Mouse (Mus musculus) layer of hippocampus, adult 8-10 months (tissue): ENCODE data around the gene Mindy2. TPM values are rescaled to one million over a fixed set of nuclear protein-coding genes. Genes with fewer than 3 reads are reported as not detected.
A peak's percentile ranks its signal among the peaks of the same experiment; 100 is the strongest.

ENCODE experiments used
- DNase-seq, 2 experiments: peaks; one replicate each; pipeline ENCODE4 v3.0.0; 2022; ENCODE audit warnings: low spot score in 2 of 2
- total RNA-seq, 4 experiments: library from RNA; stranded (reverse); gene quantifications; 2 replicates each; pipeline ENCODE4 v1.2.4; 2022

Gene Mindy2
- total RNA-seq: 10 to 100 TPM; 35.4 to 38.5 (median 35.6) TPM

DNA sequence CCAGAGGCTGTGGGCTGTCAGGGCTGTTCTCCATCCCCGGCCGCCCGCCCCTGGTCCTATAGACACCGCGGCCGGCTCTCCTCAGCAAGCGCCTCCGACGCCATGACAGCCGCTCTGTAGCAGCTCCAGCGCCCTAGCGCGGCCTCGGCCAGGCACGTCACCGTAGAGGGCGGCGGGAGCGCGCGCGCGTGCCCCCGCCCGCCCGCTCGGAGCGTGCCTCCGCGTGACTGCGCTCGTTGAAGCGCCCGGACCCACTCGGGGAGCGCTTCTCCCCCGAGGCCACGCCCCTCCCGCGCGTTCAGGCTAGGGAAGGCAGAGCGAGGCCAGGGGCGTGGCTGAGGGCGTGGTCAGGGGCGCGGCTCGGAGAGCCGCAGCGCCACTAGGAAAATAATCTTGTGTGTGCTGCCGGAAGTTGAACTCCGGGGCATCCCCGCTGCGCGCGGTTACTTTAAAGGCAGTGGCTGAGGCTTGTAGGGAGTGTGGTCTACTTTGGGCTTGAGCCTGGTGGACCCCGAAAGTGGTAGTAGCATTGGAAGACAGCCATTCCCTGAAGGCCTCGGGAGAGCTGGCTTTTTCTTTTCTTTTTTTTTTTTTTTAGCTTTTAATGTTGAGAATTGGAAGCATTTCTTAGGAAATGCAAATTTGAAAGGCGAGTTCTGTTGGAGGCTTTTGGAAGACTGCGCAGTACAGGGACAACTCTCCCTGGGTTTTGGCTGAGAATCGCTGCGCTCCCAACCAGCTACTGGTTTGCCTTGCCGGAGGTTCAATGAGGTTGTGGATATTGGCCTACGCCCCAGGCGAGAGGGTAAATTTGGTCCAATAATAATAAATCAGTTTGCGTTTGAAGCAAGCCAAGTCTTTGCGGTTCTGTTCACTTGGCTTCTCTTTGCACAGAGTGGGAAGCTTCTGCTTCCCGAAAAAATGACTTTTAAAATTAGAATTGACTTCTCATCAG, at the start of gene Mindy2:
TSS of gene Mindy2 (minus strand) at position 162 of the 955 bp plus-strand sequence.
- DNase-seq: peak; percentile 93 to 94

DNA sequence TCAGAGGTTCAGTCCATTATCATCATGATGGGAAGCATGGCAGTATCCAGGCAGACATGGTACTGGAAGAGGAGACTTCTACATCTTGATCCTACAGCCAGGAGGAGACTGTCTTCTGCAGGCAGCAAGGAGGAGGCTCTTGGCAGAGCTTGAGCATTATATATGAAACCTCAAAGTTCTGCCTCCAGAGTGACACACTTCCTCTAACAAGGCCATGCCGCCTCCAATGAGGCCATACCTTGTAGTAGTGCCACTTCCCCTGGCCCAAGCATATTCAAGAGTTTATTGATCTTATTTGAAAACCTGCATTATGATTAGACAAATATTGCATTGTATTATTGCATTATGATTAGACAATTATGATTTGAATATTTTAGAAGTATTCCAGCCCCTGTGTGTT, 49.5 kb upstream of the Mindy2 start:
- no peak for DNase-seq

DNA sequence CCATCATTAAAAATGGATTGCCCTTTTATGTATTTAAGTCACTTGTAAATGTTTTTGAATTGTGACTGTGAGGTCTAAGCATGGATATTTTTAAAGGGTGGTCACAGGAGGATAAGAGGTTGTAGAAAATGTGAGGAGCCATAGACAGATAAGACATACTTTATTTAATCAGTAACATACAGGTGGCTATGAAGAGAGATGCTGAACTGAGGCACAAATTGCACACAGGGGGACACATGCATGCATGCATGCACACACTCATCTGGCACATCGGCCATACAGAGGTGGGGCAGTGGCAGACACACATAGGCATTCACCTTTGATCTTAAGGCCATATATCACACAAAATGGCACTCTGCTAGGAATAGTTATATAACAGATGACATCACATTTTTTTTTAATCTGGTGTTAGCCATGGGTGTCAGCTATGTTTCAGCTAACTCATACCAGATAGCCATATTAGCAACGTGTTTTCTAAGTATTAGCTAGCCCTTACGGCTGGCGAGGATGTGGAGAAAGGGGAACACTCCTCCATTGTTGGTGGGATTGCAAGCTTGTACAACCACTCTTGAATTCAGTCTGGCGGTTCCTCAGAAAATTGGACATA, 46.7 kb upstream of the Mindy2 start:
- DNase-seq: no peak

DNA sequence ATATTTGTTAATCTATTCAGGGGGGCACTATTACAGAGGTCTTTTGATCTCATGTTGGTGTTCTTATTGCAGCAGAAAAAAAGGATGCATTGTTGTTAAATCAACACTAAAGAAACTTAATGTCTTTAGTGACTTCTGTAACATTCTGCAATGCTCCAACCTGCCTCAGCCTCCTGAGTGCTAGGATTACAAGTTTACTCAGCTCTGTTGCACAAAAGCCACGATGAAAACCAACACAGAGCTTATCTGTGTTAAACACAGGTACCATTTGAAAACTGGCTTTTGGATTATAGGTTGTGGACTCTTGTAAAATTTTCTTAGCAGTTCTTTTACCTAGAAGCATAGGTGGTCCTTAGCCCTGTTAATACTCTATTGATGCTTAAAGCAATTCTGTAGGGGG, 41.1 kb upstream of the Mindy2 start:
- DNase-seq: no peak

DNA sequence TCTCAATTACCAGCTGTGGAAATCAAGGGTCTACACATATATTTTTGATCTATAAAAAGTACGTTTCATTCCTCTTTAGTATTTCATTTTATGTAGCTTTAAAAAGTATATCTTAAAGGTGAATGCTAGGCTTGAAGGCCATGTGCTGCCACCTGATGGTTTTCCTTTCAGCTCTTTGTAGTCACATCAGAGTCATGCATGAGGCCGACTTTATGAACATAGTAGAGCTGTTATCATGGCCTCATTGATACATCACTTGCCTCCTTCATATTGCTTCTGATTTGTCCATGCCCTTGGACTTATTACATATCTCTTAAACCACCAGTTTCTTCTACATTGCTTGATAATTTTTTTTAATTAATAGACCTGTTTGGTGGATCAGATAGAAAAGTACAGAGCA, 38.7 kb upstream of the Mindy2 start:
- no peak for DNase-seq

DNA sequence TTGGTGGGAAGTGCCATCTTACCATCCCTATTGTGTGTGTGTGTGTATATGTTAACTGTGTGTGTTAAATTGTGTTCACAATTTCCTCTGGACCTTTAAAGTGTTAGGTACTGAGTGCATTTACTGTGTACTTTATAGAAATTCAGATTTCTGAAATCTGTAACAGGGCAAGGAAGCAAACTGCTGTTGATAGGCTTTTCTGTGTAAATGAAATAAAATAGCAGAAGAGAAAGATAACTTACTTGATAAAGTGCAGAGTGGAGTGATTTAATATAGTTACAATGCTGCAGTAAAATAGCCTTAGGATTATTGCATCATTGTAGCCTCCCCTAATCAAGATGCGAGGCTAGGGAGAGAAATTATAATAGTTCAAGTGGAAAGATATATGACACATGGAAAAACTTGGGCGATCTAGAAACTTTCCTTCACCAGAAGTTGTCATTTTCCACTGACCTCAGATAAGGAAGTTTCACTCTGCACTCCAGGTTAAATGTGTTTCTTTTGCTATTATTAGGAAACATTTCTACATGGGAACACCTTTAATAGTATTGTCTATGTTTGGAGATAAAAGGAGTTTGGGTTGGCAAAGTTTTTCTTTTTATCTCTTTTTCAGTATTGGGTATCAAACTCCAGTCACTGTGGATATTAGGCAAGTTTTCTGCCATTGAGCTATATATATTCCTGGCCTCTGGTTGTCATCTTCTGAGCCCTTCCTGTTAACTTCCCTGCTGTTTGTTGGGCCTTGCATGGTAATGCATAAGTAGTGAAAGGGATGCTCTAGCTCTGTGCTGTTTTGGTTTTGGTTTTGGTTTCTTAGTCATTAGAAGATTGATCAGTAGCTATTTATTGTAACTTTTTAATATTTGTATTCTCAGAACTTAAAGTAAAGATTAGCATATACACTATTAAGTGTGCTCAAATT, 35.1 kb upstream of the Mindy2 start:
- DNase-seq: no peak

DNA sequence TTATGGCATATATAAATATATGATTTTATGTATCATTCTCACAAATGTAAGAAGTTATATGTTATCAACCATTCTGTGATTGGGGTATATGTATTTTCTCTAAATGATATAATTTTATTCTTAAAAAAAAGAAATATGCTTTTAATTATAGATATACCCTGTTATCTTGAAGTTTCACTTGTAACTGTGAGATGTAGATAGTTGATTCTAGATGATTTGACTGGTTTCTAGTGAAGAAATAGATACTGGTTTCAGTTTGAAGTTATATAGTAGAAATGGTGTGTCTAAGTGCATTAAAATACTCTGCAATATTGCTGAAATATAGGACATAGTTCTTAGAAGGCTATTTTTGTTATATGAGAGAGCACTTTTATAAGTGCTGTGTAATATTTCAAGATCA, 33.6 kb upstream of the Mindy2 start:
- no peak for DNase-seq

DNA sequence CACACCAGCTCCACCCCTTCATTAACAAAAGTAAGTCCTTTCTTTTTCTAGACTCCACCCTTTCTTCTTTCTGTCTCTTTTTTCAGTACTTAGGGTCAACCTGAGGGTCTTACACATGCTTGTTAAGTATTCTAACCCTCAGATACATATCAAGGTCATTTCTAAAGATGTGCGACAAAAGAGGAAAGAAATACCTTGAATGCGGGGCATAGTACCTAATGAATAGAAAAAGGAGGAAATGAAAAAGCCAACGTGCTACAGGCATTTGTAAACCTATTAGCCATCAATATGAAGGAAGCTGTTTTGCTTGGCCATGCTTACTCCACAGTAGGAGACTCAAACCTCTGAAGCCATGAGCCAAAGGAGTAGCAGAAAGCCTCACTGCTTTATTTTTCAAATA, 33.0 kb upstream of the Mindy2 start:
- no peak for DNase-seq

DNA sequence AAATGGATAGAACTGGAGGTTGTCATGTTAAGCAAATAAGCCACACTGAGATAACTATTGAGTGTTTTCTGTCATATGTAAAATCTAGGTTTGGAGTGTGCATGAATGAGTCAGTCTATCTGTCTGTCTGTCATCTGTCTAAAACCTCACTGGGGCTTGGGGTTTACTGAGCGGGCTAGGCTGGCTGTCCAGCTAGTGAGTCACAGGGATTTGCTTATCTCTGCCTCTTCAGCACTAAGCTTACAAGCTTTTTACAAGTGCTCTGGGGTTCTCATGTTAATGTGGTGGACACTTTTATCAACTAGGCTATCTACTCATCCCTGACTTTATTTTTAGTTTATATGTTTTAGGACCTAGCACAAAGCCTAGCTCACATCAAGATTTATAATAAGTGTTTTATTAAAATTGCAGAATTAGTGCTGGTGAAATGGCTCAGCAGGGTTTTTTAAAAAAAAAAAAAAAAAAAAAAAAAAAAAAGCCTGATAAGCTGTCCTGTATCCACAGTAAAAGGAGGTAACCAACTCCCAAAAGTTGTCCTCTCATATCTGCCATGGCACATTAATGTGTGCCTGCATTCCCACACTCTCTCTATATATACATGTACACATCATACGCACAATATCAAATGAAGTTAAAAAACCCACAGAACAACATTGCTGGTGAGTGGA, 31.5 kb upstream of the Mindy2 start:
- DNase-seq: no peak

DNA sequence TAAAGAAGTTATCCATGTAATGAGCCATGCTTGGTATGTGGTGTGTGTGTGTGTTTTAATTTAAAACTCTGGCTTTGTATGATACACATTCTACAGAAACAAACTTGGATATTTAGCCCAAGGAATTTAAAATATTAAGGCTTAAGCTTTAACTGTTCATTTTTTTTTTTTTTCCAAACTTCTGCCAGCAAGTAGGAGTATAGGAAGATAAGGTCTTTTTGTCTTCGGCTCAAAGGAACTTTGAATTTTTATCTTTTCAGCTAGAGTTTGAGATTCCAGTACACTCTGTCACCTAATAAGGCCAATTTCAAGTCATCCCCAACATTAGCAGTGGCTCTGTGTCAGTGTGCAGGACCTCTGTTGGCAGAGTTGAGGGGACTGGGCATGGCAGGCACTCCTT, 25.2 kb upstream of the Mindy2 start:
- DNase-seq: no peak

DNA sequence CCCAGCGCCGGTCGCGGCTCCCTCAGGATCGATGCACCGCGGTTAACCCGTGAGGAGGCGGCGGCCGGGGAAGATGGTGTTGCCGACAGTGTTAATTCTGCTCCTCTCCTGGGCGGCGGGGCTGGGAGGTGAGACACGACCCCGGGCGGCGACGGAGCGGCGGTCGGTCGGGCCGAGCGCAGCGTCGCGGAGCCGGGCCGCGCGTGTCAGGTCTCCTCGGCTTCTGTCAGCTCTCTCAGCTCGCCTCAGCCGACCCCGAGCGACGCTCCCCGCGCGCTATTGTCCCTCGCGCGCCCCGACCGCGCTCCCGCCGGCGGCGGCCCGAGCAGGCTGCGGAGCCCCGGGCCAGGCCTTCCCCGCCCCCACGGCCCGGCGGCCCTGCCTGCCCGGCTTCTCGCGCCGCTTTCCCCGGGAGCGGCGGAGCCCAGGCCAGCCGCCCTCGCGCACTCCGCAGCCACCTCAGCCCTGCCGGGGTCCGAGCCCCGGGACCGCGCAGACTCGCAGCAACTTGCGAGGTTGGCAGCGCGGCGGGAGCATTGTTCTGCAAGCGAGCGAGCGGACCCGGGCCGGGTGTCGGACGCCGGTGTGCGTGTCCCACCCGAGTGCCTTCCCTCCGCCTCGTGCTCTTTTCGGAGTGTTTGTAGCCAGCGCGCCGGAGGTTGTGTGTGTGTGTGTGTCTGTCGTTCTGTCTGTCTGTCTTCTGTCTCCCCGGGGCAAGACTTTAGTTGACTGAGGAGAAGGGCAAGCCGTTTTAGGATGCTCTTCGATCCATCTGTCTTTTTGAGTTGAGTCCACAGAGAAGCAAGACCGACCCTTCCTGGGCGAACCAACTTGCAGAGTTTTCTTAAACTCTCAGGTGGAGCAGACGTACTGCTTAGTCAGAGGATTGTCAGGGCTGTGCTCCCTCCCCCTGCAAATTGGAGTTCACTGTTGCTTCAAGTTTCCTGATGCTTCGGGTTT, 22.4 kb upstream of the Mindy2 start:
- peak in 1 of 2 experiments; percentile 19 for DNase-seq

DNA sequence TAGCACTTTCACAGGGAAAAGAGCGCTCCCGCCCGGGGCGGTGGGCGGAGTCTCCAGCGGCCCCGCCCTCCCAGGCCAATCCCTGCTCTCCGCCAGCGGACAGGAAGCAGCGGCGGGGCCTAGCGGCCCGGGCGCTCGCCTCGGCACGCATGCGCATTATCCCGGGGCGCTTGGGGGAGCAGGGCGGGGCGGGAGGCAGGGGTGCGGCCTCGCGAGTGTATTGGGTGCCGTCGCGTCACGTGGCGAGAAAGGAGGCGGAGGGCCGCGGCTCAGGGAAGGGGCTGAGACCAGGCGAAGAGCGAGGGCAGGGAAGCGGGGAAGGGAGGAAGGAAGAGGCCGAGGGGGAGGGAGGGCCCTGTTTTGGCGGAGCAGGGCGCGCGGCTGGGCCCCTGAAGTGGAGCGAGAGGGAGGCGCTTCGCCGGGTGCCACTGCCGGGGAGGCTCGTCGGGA, 21.7 kb upstream of the Mindy2 start, which contains the start of gene Adam10:
TSS of gene Adam10 (plus strand) at position 316 of the 450 bp plus-strand sequence.
- peak; percentile 96 to 97 for DNase-seq

DNA sequence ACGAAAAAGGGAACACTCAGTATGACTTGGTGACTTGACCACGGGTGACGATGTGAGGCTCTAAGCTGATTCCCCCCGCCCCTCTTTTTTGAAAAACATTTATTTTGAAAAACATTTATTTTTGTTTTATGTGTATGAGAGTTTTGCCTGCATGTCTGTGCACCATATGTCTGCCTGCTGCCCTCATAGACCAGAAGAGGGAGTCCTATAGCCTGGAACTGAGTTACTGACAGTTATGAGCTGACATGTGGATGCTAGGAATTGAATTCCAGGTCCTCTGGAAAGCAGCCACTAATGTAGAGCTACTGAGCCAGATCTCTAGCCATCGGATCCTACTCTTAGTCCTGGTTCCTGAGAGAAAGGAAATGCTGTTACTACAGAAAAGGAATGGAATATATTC, 19.0 kb upstream of the Mindy2 start:
- DNase-seq: no peak

DNA sequence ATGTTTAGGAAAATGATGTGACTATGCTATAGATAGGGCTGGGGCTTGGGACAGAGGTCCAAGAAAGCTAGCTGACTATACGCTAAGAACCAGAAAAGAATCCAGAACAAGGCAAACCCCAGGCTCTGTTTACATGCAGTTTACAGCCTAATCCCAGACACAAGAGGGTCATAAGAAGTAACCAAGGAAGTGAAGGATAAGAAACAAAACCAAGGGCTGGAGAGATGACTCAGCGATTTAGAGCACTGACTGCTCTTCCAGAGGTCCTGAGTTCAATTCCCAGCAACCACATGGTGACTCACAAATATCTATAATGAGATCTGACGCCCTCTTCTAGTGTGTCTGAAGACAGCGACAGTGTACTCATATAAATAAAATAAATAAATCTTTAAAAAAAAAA, 18.1 kb upstream of the Mindy2 start:
- no peak for DNase-seq

DNA sequence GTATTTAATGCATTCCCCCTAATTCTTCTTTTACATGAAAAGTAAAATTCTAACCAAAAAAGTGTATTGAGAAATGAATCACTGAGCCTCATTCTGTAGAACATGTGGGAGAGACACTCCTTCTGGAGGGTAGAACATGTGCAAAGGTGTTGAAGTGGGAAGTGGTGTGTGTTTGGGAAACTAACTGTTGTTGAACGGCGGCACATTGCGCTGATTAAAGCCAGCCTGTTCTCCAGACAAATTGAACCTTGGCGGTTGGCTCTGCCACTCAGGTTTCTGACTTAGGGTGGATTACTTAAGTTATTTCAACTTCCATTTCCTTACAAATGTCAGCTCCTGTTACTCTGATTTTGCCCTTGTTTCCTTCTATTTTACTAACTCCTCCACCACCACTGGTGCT, 16.7 kb upstream of the Mindy2 start:
- DNase-seq: no peak

DNA sequence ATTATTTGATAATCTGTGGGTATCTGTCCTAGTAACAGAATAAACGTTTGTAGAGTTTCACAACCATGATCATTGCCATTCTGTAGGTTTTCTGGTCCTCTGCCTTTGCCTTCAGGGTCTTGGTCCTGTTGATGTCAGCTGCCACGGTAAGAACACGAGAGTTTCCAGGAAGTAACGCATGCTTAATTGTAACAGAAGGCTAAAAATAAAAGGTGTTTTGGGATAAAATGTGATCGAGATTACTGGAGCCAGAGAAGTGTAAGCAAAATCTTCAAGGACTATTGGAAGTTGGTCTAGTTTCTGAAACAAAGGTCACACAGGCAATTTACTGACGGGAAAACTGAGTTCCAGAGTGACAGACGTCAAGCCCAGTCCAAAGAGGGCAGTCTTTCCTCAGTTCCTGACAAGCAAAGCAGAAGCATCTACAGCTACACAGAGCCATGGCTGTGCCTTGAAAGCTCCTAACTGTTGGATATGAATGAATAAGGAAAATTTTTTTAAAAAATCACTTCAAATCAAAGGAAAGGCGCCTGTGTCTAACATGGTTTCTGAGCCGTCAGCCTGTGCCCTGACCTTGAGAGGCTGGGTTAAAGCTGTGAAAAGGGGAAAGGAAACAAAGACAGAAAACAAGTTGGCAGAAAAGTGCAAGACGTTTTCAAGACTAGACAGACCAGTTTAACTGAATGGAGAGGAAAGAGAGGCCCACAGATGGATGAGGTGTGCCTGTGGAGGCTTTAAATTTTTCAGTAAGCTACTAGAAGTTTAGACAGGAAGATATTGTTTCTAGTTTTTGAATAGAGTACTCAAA, 15.0 kb upstream of the Mindy2 start:
- DNase-seq: peak in 1 of 2 experiments; percentile 14

DNA sequence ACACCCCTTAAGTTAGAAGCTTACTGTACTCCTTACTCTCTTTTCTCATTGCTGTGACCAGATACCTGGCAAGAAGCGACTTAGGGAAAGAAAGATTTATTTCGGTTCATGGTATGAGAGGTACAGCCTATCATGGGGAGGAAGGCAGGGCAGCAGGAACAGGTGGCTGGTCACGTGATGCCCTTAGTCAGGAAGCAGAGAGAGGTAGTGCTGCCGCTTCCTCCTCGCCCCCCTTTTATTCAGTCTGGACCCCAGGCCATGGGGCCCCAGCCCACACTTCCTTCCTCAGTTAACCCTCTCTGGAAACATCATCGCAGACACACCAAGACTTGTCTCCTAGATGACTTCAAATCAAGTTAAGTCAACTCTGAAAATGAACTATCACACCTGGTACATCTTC, 14.3 kb upstream of the Mindy2 start:
- DNase-seq: no peak

DNA sequence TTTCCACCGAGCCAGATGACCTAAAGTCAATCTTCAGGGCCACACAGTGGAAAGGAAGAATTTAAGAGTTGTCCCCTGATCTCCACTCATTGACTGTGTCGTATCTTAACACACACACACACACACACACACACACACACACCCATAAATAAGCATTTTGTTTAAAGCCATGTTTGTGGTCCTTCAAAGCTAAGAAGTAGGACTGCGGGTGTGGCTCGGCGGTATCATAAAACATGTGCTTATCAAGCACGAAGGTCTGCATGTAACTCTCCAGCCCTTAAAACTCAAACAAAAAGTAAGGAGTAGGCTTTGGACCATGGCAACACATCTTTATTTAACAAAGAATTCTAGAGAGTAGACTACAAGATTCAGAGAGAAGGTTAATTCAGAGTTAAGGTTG, 13.4 kb upstream of the Mindy2 start:
- no peak for DNase-seq

DNA sequence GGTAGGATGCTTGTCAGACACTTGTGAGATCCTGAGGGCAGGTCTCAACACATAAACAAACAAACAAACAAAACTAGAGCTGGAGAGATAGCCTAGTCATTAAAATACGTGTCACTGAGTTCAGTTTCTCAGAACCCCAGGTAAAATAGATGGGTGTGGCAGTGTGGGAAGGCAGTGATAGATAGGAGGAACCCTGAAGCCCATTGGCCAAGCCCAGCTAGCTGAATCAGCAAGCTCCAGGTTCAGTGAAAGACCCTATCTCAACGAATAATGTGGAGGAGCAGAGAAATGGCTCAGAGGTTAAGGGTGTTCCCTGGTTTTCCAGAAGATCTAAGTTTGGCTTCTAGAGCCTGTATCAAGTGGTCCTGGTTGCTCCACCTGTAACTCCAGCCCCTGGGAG, 12.2 kb upstream of the Mindy2 start:
- DNase-seq: no peak
